Mouse (Mus musculus) telencephalon, adult 2 months (tissue): ENCODE measurements around the gene Spata21.
"Not testable (repeated sequence)": the region's sequence is repeated elsewhere in the genome, so short reads cannot be mapped to it uniquely, and the experiment has no call there.

Source experiments
- DNase-seq: peaks from one replicate; pipeline ENCODE4 v3.0.0-alpha.2; 2011; ENCODE audit warnings: low read depth, low spot score

The Spata21 gene

DNA sequence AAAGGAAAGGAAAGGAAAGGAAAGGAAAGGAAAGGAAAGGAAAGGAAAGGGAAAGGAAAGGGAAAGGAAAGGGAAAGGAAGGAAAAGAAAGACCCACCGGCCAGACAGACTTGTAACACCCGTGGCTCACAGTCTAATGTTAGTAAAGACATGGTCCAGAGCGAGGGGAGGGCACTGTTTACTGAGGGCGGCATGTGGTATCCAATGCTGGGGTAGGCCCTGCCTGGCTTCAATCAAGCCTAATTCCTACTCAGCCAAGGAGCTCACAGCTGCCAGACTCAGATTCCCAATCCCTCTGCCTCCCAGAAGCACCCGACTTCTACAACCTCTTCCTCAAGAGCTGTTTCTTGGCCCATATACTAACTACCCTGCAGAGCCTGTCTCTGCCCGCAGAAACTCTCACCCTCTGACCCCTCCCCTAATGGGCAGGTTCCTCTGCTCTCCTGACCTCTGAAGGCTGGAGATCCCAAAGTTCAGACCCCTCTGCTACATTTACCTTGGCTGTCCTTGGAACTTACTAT is 41.1 kb downstream of the Spata21 start:
- DNase-seq, result no peak

DNA sequence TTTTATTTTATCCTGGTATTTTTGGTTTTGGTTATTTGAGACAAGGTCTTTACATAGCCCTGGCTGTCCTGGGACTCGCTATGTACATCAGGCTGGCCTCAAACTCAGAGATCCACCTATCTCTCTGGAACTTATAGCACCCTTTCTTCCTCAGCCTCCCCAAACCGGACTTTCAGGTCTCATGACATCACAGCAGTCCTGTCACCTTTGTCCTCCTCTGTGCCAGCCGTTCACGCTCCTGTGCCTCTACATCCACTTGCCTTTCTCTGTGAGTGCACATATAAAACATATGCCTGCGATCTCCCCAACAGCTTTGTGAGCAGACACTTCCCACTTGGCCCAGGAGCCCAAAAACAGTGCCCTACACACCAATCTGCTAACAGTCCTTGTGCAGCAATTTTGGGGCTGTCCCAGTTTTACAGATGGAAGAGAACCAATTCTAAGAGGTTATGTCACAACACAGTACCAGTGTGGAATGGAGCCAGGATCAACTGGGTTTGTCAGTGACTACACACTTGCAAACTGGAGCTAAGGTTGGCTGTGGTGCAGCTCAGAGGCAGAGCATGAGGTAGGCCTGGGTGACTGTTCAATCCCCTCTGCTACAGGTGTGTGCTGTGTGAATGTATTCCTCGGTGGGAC is 42.7 kb downstream of the Spata21 start:
- no peak for DNase-seq

DNA sequence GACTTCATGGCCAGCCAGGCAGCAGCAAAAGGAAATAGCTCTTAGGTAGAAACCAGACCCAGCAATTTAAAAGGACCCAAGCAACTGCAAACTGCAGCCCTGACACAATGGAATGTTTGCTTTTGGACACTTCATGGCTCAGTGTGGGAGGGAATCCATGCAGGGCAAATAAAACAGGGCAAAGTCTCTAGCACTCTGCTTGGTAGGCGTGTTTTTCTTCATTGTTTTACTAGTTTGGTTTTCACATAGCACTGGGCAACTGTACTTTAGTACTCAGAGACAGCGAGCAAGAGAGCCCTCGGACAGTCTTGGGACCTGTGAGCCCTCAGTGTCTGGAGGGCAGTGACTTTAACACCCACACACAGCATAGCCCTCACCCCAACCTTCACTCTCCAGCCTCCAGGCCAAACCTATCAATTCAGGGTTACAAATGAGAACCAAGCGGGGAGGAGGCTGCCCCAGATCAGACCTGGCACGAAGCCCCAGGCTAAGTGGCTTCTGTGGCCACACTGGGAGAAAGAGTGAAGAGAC is 43.5 kb downstream of the Spata21 start:
- no peak for DNase-seq

- DNase-seq, result no peak
Measured at GRCm38 (mm10) chr4:141132191-141132590, 44.1 kb downstream of the Spata21 start.

DNA sequence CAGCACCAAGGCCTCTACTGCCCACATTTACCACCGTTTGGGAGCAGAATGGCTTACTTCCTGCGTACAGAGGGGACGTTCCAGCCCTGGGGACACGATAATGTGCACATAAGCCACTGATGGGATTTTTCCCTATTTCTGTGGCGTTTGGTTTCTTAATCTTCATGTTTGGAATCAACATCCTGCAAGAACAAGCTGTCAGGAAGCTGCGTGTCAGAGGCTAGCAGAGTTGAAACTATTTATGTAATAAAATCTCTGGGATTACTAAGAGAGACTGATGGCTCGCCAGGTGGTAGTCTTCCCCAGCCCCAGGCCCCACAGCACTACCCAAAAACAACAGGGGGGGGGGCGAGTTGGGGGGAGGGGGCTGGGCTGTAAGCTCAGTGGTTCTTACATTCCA is 45.1 kb downstream of the Spata21 start:
- DNase-seq, result no peak

DNA sequence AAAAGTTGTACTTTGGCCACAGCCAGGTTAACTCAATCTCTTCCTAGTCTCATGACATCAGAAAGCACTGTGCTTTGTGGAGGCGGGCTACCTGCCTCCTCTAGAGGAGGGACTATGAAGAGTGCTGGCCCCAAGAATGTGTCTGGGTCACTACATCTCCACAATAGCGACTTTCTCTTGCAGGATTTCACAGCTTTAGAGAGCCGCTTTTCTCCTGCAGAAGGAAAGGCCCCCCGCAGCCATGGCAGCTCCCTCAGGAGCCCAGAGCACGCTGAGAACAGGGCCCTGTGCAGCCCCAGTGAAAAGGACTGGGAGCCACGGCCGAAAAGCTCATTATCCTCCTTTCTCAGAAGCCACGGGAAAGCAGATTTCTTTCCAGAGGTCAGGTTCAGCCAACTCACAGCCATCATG is 45.9 kb downstream of the Spata21 start:
- DNase-seq, result no peak

GRCm38 (mm10) chr4:141134751-141135530 is 46.8 kb downstream of the Spata21 start:
- no peak for DNase-seq

GRCm38 (mm10) chr4:141136126-141136525 is 48.0 kb downstream of the Spata21 start:
- DNase-seq, result no peak

DNA sequence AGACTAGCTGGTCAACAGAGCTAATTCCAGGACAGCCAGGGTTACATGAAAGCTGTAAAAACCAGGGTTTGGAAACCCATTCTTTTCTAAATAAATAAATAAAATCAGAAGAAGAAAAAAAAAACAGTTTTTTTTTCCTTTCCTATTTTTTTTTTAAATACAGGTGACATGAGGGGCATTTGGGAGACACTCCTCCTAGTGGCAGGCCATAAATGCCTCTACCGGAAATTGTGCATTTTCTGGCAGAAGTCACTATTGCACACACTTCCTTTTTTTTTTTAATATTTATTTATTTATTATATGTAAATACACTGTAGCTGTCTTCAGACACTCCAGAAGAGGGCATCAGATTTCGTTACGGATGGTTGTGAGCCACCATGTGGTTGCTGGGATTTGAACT is 49.6 kb downstream of the Spata21 start:
- DNase-seq, result not testable (repeated sequence)

DNA sequence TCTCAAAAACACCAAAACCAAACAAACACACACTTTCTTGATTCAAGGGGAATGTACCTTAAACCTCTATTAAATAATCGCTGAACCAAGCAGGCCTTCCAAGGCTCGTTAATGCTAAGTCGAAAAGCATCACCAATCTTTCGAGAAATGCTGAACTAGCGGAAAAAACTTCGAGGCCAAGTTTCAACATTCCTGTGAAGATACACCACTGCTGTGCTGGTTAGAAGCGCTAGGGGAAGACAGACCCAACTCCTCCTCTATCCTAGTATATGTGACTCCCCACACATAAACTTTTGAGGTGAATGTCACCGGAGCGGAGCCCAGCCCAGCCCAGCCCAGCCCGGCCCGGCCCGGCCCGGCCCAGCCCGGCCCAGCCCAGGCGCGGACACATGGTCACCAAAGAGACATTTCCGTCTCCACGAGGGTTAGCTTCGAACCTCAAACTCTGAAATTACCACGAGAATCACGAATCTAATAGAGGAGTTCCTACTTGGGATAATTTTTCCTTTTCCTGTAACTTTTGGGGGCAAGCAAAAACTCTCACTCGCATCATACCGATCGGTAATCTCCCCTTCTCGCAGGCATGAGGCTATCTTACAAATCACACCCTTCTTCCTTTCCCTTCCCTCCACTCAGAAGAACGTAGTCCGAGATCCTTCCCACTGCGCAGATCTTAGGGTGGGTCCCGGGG is 50.4 kb downstream of the Spata21 start:
- no peak for DNase-seq

GRCm38 (mm10) chr4:141139116-141139970 is 51.2 kb downstream of the Spata21 start, which contains the start of gene Szrd1:
TSS of gene Szrd1 (minus strand) at chr4:141139775.
- peak; percentile 96 for DNase-seq

GRCm38 (mm10) chr4:141140354-141140753 is 52.2 kb downstream of the Spata21 start:
- DNase-seq, result not testable (repeated sequence)

DNA sequence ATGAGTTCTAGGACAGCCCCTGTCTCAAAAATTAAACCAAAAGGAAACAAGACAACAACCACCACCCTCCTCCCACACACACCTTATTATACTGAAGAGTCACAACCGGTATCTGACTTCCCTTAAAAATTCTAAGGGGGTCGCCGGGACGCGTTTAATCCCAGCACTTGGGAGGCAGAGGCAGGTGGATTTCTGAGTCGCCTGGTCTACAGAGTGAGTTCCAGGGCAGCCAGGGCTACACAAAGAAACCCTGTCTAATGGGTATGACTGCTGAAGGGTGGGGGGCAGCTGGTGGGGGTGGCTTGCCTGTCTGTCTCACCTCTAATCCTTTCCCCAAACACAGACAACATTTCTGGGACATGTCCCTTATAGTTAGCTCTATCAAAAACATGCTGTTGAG is 52.8 kb downstream of the Spata21 start:
- DNase-seq, result no peak

GRCm38 (mm10) chr4:141142285-141142811 is 54.2 kb downstream of the Spata21 start:
- no peak for DNase-seq

- DNase-seq, result not testable (repeated sequence)
Measured at GRCm38 (mm10) chr4:141145124-141145523, 57.0 kb downstream of the Spata21 start.

GRCm38 (mm10) chr4:141146491-141147033 is 58.4 kb downstream of the Spata21 start:
- no peak for DNase-seq

- peak; percentile 70 for DNase-seq
Measured at GRCm38 (mm10) chr4:141147112-141148008, 59.2 kb downstream of the Spata21 start, which contains the start of gene Fbxo42. TSS of gene Fbxo42 (plus strand) at chr4:141147913.

- no peak for DNase-seq
Measured at GRCm38 (mm10) chr4:141148009-141148801, 60.1 kb downstream of the Spata21 start.
